Mouse (Mus musculus): ENCODE data around the gene Sestd1.

Gene Sestd1

GRCm38 (mm10) chr2:77176413-77176812 is 104.0 kb downstream of the Sestd1 start:
- in situ Hi-C loops (cut with MboI, MseI), result loop anchor here (5.0 kb wide), 1 partner anchor 66 kb away; no protein-coding TSS in a partner anchor

- in situ Hi-C loops (cut with MboI, MseI), result loop anchor here (5.0 kb wide), 1 partner anchor 67 kb away; no protein-coding TSS in a partner anchor
These were observed 105.0 kb downstream of the Sestd1 start for GRCm38 (mm10) chr2:77175411-77175810.

DNA sequence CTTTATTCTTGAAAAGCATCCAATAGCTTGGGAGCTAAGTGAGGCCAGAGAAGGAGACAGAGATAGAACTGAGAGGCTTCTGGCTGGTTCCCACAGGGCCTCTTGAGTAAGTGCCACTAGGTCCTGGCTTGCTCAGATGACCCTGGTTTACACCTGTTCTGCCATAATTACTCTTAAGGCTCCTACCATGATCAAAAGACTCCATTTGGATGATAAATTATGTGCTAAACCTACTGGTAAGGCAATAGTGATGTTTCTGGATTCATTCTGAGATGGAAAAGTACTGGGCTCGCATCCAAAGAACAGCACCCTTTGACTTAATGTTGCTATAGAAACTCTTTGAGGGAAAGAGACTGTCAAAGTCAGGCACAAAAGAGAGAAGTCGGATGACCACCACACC is 106.1 kb downstream of the Sestd1 start:
- in situ Hi-C loops (cut with MboI, MseI), result no loop called here

DNA sequence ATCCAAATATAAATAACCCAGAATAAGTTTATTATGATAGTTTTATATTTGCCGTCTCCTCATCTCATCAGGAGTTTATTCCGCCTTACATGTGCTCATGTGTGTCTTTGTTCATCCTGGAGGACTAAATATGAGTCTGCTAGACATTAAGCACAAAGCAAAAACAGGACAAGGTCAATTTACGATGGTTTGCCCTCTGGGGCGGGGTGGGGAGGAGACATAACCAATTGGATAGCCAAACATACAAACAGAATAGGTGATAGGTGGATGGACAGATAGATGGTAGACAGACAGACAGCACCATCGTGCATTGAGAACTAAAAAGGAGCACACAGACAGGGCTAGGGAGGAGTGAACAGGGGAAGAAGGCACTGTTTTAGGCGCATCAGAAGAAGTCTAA is 106.6 kb downstream of the Sestd1 start:
- in situ Hi-C loops (cut with MboI, MseI), result no loop called here

GRCm38 (mm10) chr2:77173366-77173765 is 107.0 kb downstream of the Sestd1 start:
- in situ Hi-C loops (cut with MboI, MseI), result no loop called here

- in situ Hi-C loops (cut with MboI, MseI), result no loop called here
These were observed 108.1 kb downstream of the Sestd1 start for GRCm38 (mm10) chr2:77172241-77172671.

- in situ Hi-C loops (cut with MboI, MseI), result no loop called here
These were observed 108.8 kb downstream of the Sestd1 start for GRCm38 (mm10) chr2:77171444-77172240.

- in situ Hi-C loops (cut with MboI, MseI), result no loop called here
These were observed 109.7 kb downstream of the Sestd1 start, which contains the start of gene Ccdc141 for GRCm38 (mm10) chr2:77170633-77171105. Gene Ccdc141, minus strand, starts transcription at chr2:77170636.

GRCm38 (mm10) chr2:77169916-77170632 is 110.3 kb downstream of the Sestd1 start:
- in situ Hi-C loops (cut with MboI, MseI), result no loop called here

DNA sequence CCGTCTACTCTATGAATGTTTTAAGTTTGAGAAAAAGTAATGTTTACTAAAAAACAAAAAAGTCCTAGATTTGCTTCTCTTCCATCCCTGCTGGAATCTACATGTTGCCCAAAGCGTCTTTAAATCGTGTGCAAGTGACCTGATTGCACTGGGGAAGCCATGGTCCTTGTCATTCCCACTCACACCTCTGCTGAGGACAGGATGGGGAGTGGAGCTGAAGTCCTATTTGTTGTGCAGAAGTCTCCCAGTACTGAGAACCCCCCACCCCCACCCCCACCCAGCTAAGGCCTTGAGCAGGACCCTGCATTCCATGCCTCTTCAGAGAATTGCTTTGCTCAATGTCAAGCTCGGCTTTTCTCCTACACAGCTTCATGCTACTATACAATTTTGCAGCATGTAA is 111.2 kb downstream of the Sestd1 start:
- in situ Hi-C loops (cut with MboI, MseI), result no loop called here

DNA sequence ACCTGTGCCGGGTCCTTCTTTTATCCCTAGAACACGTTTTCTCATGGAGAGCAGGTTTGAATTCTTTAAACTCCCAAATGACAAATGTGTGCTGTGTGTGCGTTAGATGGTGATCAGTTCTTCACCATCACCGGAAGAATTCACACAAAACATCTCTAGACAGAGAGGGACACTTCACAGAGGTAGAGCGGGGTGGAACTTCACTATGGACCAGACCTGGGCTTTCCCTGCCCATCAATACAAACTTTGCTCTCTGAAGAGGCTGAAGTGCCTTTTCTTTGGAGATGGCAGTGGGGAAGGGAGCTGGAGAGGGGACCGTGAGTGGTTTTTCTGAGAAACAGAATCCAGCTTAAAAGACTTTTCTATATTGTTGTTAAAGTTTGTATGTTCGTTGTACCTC is 111.6 kb downstream of the Sestd1 start:
- in situ Hi-C loops (cut with MboI, MseI), result no loop called here

DNA sequence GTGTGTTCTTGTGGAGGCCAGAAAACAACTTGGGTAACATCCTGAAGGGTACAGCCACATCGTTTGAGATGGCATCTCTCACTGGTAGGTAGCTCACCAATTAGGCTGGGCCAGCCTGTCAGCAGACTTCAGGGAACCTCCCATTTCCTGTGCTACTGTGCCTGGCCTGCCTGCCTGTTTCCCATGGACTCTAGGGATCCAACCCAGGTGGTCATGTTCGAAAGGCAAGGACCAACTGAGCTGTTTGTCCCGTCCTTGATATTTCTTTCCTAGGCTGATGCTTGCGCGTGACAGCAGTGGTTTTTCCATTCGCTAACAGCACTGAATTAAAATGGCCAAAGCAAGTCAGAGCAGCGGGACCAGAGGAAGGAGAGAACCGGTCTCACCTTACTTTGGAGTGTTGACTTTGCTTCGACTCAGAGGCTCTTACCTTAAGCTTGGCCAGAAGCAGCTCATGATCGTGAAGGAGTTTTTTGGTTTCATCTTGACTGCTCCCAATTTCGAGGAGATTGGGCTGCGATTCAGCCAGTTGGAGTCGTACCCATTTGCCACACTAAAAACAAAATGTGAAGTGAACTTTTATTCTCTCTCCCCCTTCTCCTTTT is 112.2 kb downstream of the Sestd1 start:
- in situ Hi-C loops (cut with MboI, MseI), result no loop called here

DNA sequence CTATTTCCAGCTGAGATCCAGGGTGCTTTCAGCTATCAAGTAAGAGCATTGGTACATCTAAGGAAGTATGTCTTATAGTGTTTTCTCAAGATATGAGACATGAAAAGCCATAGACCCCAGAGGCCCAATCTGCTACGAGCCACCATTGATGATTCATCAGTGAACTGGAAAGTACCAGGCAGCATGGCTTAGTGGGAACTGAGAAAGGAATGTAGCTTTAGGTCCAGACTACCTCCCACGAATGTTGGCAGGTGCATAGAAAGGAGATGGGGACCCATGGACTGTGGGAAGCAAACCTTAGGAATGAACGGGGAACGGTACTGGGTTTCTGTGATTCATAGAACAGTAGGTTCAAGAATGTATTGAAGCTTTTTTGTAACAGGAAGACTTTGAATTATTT is 114.0 kb downstream of the Sestd1 start:
- in situ Hi-C loops (cut with MboI, MseI), result no loop called here

DNA sequence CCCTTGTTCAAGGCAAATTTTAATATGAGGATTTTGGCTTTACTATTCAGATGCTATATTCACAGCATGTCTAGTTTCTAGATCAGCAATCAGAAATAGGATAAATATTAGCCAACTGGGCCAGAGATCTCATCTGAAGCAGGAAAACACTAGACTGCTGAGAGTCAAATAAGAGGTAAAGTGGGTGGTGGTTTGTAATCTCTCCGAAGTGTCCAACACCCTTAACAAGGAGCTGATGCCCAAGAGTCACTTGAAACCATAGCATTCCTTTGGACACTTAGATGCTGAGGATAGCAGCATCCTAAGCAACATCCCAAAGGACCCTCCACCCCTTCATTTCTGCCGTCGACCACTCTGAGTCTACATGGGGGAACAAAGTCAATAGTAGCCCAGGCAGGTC is 115.7 kb downstream of the Sestd1 start:
- in situ Hi-C loops (cut with MboI, MseI), result no loop called here

GRCm38 (mm10) chr2:77163381-77163780 is 117.0 kb downstream of the Sestd1 start:
- in situ Hi-C loops (cut with MboI, MseI), result no loop called here

- in situ Hi-C loops (cut with MboI, MseI), result no loop called here
These were observed 118.3 kb downstream of the Sestd1 start for GRCm38 (mm10) chr2:77162135-77162534.

DNA sequence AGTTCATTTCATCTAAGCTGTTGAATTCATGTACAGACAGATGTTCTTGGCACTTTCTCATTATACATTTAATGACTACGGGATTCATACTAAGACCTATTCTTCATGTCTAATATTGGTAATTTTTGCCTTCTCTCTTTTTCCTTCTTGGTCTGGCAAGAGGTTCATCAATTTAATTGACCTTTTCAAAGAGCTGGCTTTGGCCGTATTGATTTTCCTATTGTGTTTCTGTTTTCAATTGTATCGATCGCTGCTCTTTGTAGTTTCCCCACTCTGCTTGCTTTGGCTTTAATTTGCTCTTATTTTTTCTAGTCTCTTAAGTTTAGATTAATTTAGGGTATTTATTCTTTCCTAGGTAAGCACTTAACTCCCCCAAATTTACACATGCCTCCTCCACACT is 122.8 kb downstream of the Sestd1 start:
- in situ Hi-C loops (cut with MboI, MseI), result no loop called here

- in situ Hi-C loops (cut with MboI, MseI), result no loop called here
These were observed 126.3 kb downstream of the Sestd1 start for GRCm38 (mm10) chr2:77154080-77154479.

DNA sequence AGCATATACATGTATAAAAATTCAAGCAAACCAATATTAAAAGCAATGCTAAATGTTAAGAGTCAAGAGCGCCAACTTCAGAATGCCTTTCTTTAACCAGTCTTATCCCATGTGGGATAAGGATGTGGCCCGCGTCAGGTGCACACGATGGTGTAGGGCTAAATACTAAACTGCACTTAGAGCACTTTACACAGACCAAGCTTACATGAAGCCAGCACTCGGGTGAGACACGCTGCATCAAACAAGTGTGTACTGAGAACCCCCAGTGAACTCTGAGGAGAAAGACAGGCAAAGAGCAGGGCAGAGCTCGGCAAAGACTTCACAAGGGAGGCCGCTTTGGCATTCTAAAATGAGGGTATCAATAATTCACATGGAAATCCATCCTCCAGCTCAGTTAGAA is 129.1 kb downstream of the Sestd1 start:
- in situ Hi-C loops (cut with MboI, MseI), result no loop called here

DNA sequence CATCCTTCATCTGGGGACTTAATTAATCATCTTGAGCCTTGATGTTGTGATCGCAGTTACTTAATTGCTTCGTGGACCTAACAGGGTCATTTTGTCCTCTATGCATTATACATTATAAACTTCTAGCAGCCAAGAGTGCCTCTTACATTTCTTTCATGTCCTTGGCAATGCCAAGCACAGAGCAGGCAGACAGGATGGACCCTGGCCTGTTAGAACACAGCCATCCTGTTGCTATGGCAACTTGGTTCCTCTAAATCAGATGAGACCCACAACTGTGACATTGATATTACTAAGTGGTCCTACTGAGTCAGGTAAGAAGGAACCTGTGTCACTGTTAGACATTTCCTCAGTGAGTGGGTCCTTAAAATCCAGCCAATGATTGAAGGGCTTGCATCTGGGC is 130.8 kb downstream of the Sestd1 start:
- in situ Hi-C loops (cut with MboI, MseI), result loop anchor here (5.0 kb wide), 1 partner anchor 48 kb away; no protein-coding TSS in a partner anchor

GRCm38 (mm10) chr2:77148215-77148614 is 132.2 kb downstream of the Sestd1 start:
- in situ Hi-C loops (cut with MboI, MseI), result loop anchor here (5.0 kb wide), 1 partner anchor 49 kb away; no protein-coding TSS in a partner anchor

DNA sequence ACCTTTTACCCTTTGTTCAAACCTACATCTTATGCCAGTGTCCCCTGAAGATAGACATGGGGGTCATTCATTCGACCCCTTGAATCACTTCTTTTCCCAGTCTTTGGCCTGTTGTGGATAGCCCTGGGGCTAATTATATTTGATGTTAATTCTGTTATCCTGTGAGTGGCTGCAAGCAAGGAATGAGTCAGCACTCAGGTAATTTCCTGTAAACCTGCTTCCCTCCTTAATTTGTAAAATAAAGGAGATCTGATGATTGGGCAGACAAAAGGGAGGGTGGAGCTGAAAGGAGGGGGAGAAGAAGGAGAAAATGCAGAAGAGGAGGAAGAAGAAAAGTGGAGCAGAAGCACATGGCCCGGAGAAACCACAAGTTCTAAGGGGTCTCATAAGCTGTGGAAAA is 133.4 kb downstream of the Sestd1 start:
- in situ Hi-C loops (cut with MboI, MseI), result loop anchor here (5.0 kb wide), 1 partner anchor 50 kb away; no protein-coding TSS in a partner anchor

Measured in T-helper 1 cell (primary cell).